Mouse (Mus musculus) hindbrain, postnatal 0 days (tissue): ENCODE measurements around the gene Itga2. TPM values are rescaled to one million over a fixed set of nuclear protein-coding genes. Genes with fewer than 3 reads are reported as not detected.

Experiments
- ATAC-seq: fragments of 200-750 bp; cut with Nextera tagmentation; 2 replicates; pipeline ENCODE4 v1.8.0; 2017; ENCODE audit warnings: mild to moderate bottlenecking, moderate TSS enrichment, moderate library complexity
- DNase-seq: peaks from one replicate; pipeline ENCODE4 v3.0.0-alpha.2; 2015; ENCODE audit warnings: low spot score
- H3K27ac ChIP-seq: fragments of 300-500 bp; sonication (generic); 2 replicates; pipeline ENCODE4 v1.5.1; 2014; ENCODE audit warnings: mild to moderate bottlenecking
- H3K27me3 ChIP-seq: fragments of 300-500 bp; sonication (generic); 2 replicates; pipeline ENCODE4 v1.6.1; 2014; ENCODE audit warnings: low read length, mixed read lengths; ENCODE audit not compliant: insufficient read depth
- H3K36me3 ChIP-seq: fragments of 300-500 bp; sonication (generic); 2 replicates; pipeline ENCODE4 v1.6.1; 2014; ENCODE audit warnings: low read length, mixed read lengths; ENCODE audit not compliant: insufficient read depth
- H3K4me1 ChIP-seq: fragments of 300-500 bp; sonication (generic); 2 replicates; pipeline ENCODE4 v1.6.1; 2014; ENCODE audit warnings: antibody characterized with exemption, low read length, mixed read lengths; ENCODE audit not compliant: insufficient read depth
- H3K4me2 ChIP-seq: fragments of 300-500 bp; sonication (generic); 2 replicates; pipeline ENCODE4 v1.6.1; 2014; ENCODE audit warnings: low read depth, mild to moderate bottlenecking, low read length, moderate library complexity, mixed read lengths
- H3K4me3 ChIP-seq: fragments of 300-500 bp; sonication (generic); 2 replicates; pipeline ENCODE4 v1.5.1; 2014; ENCODE audit warnings: low read length
- H3K9ac ChIP-seq: fragments of 300-500 bp; sonication (generic); replicated peaks from 2 replicates; pipeline ENCODE4 v1.6.1; 2014; ENCODE audit warnings: mild to moderate bottlenecking, low read length, moderate library complexity, mixed read lengths
- H3K9me3 ChIP-seq: fragments of 300-500 bp; sonication (generic); 2 replicates; pipeline ENCODE4 v1.6.1; 2016; ENCODE audit warnings: low read length, mixed read lengths
- CTCF ChIP-seq: IDR thresholded peaks from 2 replicates; pipeline ENCODE4 v1.5.1; 2016; ENCODE audit warnings: antibody characterized with exemption, control low read depth, low read depth
- WGBS: fragments of 180-500 bp; shearing (Covaris S2); extraction: QIAGEN DNeasy Blood & Tissue Kit; methylation state at CpG from one replicate; pipeline ENCODE4 v1.1.7; 2014; 5-methylcytosine and 5-hydroxymethylcytosine counted together
- polyA plus RNA-seq: library from polyadenylated mRNA; unstranded; fragments of >200 nt; fragmentation: Nextera tagmentation; extraction: Ambion mirVana; gene quantifications from 2 replicates; pipeline ENCODE4 v1.2.1, GENCODE M21; 2015
- total RNA-seq: library from RNA; depleted of rRNA; stranded (reverse); fragments of >200 nt; gene quantifications from 2 replicates; pipeline ENCODE4 v1.2.3, GENCODE M21; 2014

Itga2 gene
- total and polyA plus RNA-seq, 2 experiments from 2014 or later = 1.3 to 3.6 TPM

- H3K36me3 ChIP-seq = peaks cover 5% of the 10 kb centered on the region; the same call in 1 of the 2 replicates
- DNase-seq = no peak
- H3K27ac ChIP-seq = no peak overlapping the region
- 76% methylated on average over 5 of the region's 5 CpGs for WGBS
- no peaks in the 10 kb centered on the region for H3K9me3 ChIP-seq
- no peak overlapping the region for H3K9ac ChIP-seq
- no peak for TF ChIP-seq CTCF
- no peaks in the 10 kb centered on the region for H3K4me1 ChIP-seq
- H3K27me3 ChIP-seq = no peaks in the 10 kb centered on the region
- no peak overlapping the region for H3K4me3 ChIP-seq
- no peak overlapping the region for H3K4me2 ChIP-seq
- no peak for ATAC-seq
Observed at GRCm38 (mm10) chr13:114832761-114833160, 99.1 kb downstream of the Itga2 start.

- Histone ChIP-seq H3K4me3 (no peak overlapping the region), H3K9ac (no peak overlapping the region), H3K9me3 (no peaks in the 10 kb centered on the region), H3K4me2 (no peak overlapping the region), H3K27me3 (no peaks in the 10 kb centered on the region), H3K27ac (no peak overlapping the region), H3K36me3 (peaks cover 15% of the 10 kb centered on the region; the same call in 1 of the 2 replicates), H3K4me1 (no peaks in the 10 kb centered on the region)
- DNase-seq (peak; percentile 62), ATAC-seq (peak; percentile 35; the same call in 1 of the 2 replicates)
- WGBS = 84% methylated on average over 4 of the region's 4 CpGs
- TF ChIP-seq CTCF = peak; percentile 67
Observed at GRCm38 (mm10) chr13:114831367-114831833, 100.5 kb downstream of the Itga2 start.

- H3K4me1 ChIP-seq = no peaks in the 10 kb centered on the region
- no peaks in the 10 kb centered on the region for H3K9me3 ChIP-seq
- H3K27ac ChIP-seq = no peak overlapping the region
- TF ChIP-seq CTCF = no peak
- 90% methylated on average over 6 of the region's 6 CpGs for WGBS
- no peak for ATAC-seq
- no peak overlapping the region for H3K4me3 ChIP-seq
- DNase-seq = no peak
- no peak overlapping the region for H3K9ac ChIP-seq
- no peaks in the 10 kb centered on the region for H3K27me3 ChIP-seq
- H3K4me2 ChIP-seq = no peak overlapping the region
- peaks cover 18% of the 10 kb centered on the region; the same call in 1 of the 2 replicates for H3K36me3 ChIP-seq
Observed at GRCm38 (mm10) chr13:114825377-114825855, 106.5 kb downstream of the Itga2 start.

- no peak overlapping the region for H3K4me2 ChIP-seq
- 97% methylated on average over 2 of the region's 2 CpGs for whole genome bisulfite sequencing
- no peak overlapping the region for H3K27ac ChIP-seq
- H3K4me1 ChIP-seq = no peaks in the 10 kb centered on the region
- no peak overlapping the region for H3K9ac ChIP-seq
- TF ChIP-seq CTCF = no peak
- no peak for ATAC-seq
- H3K36me3 ChIP-seq = peaks cover 13% of the 10 kb centered on the region; the same call in 1 of the 2 replicates
- no peak overlapping the region for H3K4me3 ChIP-seq
- no peak for DNase-seq
- no peaks in the 10 kb centered on the region for H3K27me3 ChIP-seq
- no peaks in the 10 kb centered on the region for H3K9me3 ChIP-seq
Observed at GRCm38 (mm10) chr13:114822871-114823270, 109.0 kb downstream of the Itga2 start.

GRCm38 (mm10) chr13:114818513-114818912 lies 113.4 kb downstream of the Itga2 start:
- peak; percentile 73 for ATAC-seq
- WGBS = 23% methylated on average over 9 of the region's 9 CpGs
- H3K4me3 ChIP-seq = peak overlapping the region; percentile 82
- H3K4me1 ChIP-seq = no peaks in the 10 kb centered on the region
- H3K27ac ChIP-seq = no peak overlapping the region
- H3K9me3 ChIP-seq = no peaks in the 10 kb centered on the region
- no peaks in the 10 kb centered on the region for H3K27me3 ChIP-seq
- peak overlapping the region; percentile 58 for H3K9ac ChIP-seq
- peak; percentile 8 for DNase-seq
- H3K4me2 ChIP-seq = peak overlapping the region; percentile 95
- TF ChIP-seq CTCF = no peak
- H3K36me3 ChIP-seq = no peaks in the 10 kb centered on the region; the same call in 1 of the 2 replicates

GRCm38 (mm10) chr13:114817751-114818360 lies 114.0 kb downstream of the Itga2 start, which contains the start of gene Mocs2:
Gene Mocs2 (plus strand): TSS chr13:114818236.
- ATAC-seq (peak; percentile 99), DNase-seq (peak; percentile 98)
- Histone ChIP-seq H3K4me2 (peak within 1 kb of the TSS; percentile 95), H3K4me1 (no peaks in the 10 kb centered on the region), H3K27me3 (no peaks in the 10 kb centered on the region), H3K4me3 (peak within 1 kb of the TSS; percentile 82), H3K9me3 (no peaks in the 10 kb centered on the region), H3K9ac (peak within 1 kb of the TSS; percentile 58), H3K27ac (no peak within 1 kb of the TSS), H3K36me3 (no peaks in the 10 kb centered on the region; the same call in 1 of the 2 replicates)
- peak; percentile 54 for TF ChIP-seq CTCF
- WGBS = under 1% methylated on average over 39 of the region's 39 CpGs
